8 mouse cellular contexts compared by ENCODE assay signal in the genomic region with DNA sequence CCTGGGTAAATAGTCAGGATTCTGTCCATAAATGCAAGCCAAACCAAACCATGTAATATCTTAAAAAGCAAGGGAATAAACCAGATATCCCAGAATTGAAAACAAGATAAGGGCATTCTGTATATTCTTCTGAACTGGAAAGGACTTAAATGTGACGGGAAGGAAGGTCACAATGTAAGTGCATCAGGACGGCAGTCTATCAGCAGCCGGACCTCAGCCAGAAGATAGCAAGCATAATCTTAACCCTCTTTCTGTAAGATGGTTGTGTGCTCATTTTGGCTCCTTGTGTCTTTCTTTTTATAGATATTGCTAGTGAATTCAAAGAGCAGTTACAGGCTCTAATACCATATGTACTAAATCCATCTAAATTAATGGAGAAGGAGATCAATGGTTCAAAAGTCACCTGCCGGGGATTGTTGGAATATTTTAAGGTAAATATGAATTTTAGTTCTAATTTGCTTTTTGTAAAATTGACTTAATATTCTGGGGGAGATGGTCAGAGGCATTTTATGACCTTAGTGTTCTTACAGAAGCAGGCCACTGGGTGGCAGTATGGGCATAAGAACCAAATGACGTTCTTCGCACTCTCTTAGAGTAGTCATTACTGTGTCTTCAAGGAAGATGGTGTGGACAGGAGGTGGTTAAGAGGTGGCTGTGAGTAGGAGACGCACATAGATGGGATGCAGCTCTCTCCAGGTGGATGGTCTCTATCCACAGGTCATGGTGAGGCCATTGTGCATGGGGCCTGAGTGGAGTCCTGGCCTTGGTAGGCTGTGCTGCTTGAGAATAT. TPM values are rescaled to one million over a fixed set of nuclear protein-coding genes. Genes with fewer than 3 reads are reported as not detected.
DNase-seq lines count a peak whose midpoint lies in the region; TF ChIP-seq lines count a peak whose summit lies in the region.

No protein-coding gene starts in this region.

- no peak for TF ChIP-seq POLR2A in cortical plate, adult 2 months (IDR thresholded peaks at IDR 0.05; ENCODE audit: extremely low read depth, insufficient read depth, low read length)
- TF ChIP-seq POLR2A in liver, adult 2 months (IDR thresholded peaks at IDR 0.05; ENCODE audit: extremely low read depth, insufficient read depth, low read length): no peak

- no peak overlapping the region for H3K9ac ChIP-seq in liver, adult 2 months (ENCODE audit: low read depth, low read length)

- peaks cover 1% of the 10 kb centered on the region; the same call in 1 of the 2 replicates for H3K4me1 ChIP-seq in cortical plate, adult 2 months (ENCODE audit: control insufficient read depth, insufficient read depth, low read length)
- no peaks in the 10 kb centered on the region for H3K4me1 ChIP-seq in liver, adult 2 months (ENCODE audit: control insufficient read depth, insufficient read depth, low read length)

- peak; percentile 76 for DNase-seq in 416B (ENCODE audit: low read depth)
- peak; percentile 66 for DNase-seq in R1 (ENCODE audit: low read depth, low spot score)
- peak; percentile 10 for DNase-seq in gastrocnemius, postnatal 25 days
- peak; percentile 74 for DNase-seq in kidney, postnatal 10 days
- DNase-seq in liver, adult 2 months (ENCODE audit: extremely low read depth, low read depth, low spot score): peak; percentile 23
- peak; percentile 40 for DNase-seq in neural tube, embryonic 10.5 days (ENCODE audit: extremely low spot score, low spot score)
- peak; percentile 42 for DNase-seq in telencephalon, adult 2 months (ENCODE audit: low read depth, low spot score)

- no peaks in the 10 kb centered on the region; the same call in 1 of the 2 replicates for H3K79me2 ChIP-seq in liver, adult 2 months (ENCODE audit: control insufficient read depth, insufficient read depth, low read length)

- no peak overlapping the region for H3K4me3 ChIP-seq in cortical plate, adult 2 months (ENCODE audit: insufficient read depth, low read length)
- H3K4me3 ChIP-seq in liver, adult 2 months (ENCODE audit: insufficient read depth, low read depth, low read length): no peak overlapping the region

- H3K27me3 ChIP-seq in liver, adult 2 months (ENCODE audit: control insufficient read depth, insufficient read depth, low read length): no peaks in the 10 kb centered on the region

- 63% methylated on average over 7 of the region's 7 CpGs for WGBS in liver, adult 2 months

- TF ChIP-seq CTCF in cortical plate, adult 2 months (IDR thresholded peaks at IDR 0.05; ENCODE audit: extremely low read depth, insufficient read depth, low read length): peak; percentile 75; the same call in 1 of the 2 replicates
- peak; percentile 10; the same call in 1 of the 2 replicates for TF ChIP-seq CTCF in liver, adult 2 months (IDR thresholded peaks at IDR 0.05; ENCODE audit: low read depth, low read length)

- peaks cover 79% of the 10 kb centered on the region for H3K36me3 ChIP-seq in liver, adult 2 months (ENCODE audit: control insufficient read depth, insufficient read depth, low read length)

- no peak overlapping the region for H3K27ac ChIP-seq in cortical plate, adult 2 months (ENCODE audit: insufficient read depth, low read length)
- H3K27ac ChIP-seq in liver, adult 2 months (replicated peaks; ENCODE audit: insufficient read depth, low read depth, low read length): no peak overlapping the region

RNA-seq across cellular contexts. Expression of gene Pla2g16, which starts 28.4 kb away (rescaled TPM):
- 37.3 and 45.4 TPM in 2 replicates for polyA plus RNA-seq in cortical plate, adult 2 months (2012; rRNA removed)
- total RNA-seq in gastrocnemius, postnatal 25 days (2021): 100 to 1,000 TPM in 1 of 2 experiments, 10 to 100 TPM in 1; 97.5 to 101 TPM
- 6.3 and 9.7 TPM in 2 replicates for total RNA-seq in liver, adult 2 months (2014; rRNA removed)
- polyA plus RNA-seq in liver, adult 2 months (2012; rRNA removed): 4.3 and 6.5 TPM in 2 replicates

RNA-seq across cellular contexts. Expression of gene Atl3, which starts 35.0 kb away (rescaled TPM):
- polyA plus RNA-seq in cortical plate, adult 2 months (2012; rRNA removed): 17.2 and 19.4 TPM in 2 replicates
- 10 to 100 TPM in 1 of 2 experiments, 1 to 10 TPM in 1; 8.7 to 14.3 TPM for total RNA-seq in gastrocnemius, postnatal 25 days (2021)
- 69.9 and 74.5 TPM in 2 replicates for total RNA-seq in liver, adult 2 months (2014; rRNA removed)
- 16.5 and 19.4 TPM in 2 replicates for polyA plus RNA-seq in liver, adult 2 months (2012; rRNA removed)

RNA-seq across cellular contexts. Expression of gene Rtn3, which starts 45.8 kb away (rescaled TPM):
- 810 and 857 TPM in 2 replicates for polyA plus RNA-seq in cortical plate, adult 2 months (2012; rRNA removed)
- total RNA-seq in gastrocnemius, postnatal 25 days (2021): 10 to 100 TPM; 28.8 to 32.7 TPM
- 22.5 and 33.6 TPM in 2 replicates for total RNA-seq in liver, adult 2 months (2014; rRNA removed)
- polyA plus RNA-seq in liver, adult 2 months (2012; rRNA removed): 45.7 and 50.0 TPM in 2 replicates

Comparison
In these comparisons a context has a peak if more than half of its experiments do, and no peak if none do; other contexts are left out.
1. DNase-seq: peak in every context shown above with its lines; median percentile 76 in 416B; 74 in kidney, postnatal 10 days; 66 in R1; 42 in telencephalon, adult 2 months; 40 in neural tube, embryonic 10.5 days; 23 in liver, adult 2 months; 10 in gastrocnemius, postnatal 25 days.